Mouse (Mus musculus) gastrocnemius, postnatal 14 days (tissue): Measurements from ENCODE around the gene Jak3. TPM values are rescaled to one million over a fixed set of nuclear protein-coding genes. Genes with fewer than 3 reads are reported as not detected.

ENCODE experiments used
- DNase-seq: peaks from one replicate; pipeline ENCODE4 v3.0.0; 2021; ENCODE audit warnings: mixed read lengths
- intact Hi-C: fragments of 180-260 bp; cut with DNase I; formaldehyde crosslinking; loops from one replicate; pipeline ENCODE4 v1.15.1; 2025; ENCODE audit warnings: low total_unique reads
- total RNA-seq, 2 experiments: library from RNA; stranded (reverse); gene quantifications; 2 replicates each; pipeline ENCODE4 v1.2.3; 2021

Gene Jak3
- total RNA-seq, 2 experiments from 2014 or later, result 2.6 to 2.8 TPM

GRCm38 (mm10) chr8:71659751-71660150, 16.3 kb upstream of the Jak3 start:
- intact Hi-C loops, result loop anchor here (2.0 to 5.0 kb wide), 3 partner anchors 62 to 217 kb away; partner anchors contain the start of gene Fam129c

GRCm38 (mm10) chr8:71660325-71661120, 15.6 kb upstream of the Jak3 start:
- intact Hi-C loops, result loop anchor here (2.0 kb wide), 1 partner anchor 96 kb away; no protein-coding TSS in a partner anchor
- peak; percentile 81 for DNase-seq

More at GRCm38 (mm10) chr8:71659751-71660150, 16.3 kb upstream of the Jak3 start:
- DNase-seq, result no peak

DNA sequence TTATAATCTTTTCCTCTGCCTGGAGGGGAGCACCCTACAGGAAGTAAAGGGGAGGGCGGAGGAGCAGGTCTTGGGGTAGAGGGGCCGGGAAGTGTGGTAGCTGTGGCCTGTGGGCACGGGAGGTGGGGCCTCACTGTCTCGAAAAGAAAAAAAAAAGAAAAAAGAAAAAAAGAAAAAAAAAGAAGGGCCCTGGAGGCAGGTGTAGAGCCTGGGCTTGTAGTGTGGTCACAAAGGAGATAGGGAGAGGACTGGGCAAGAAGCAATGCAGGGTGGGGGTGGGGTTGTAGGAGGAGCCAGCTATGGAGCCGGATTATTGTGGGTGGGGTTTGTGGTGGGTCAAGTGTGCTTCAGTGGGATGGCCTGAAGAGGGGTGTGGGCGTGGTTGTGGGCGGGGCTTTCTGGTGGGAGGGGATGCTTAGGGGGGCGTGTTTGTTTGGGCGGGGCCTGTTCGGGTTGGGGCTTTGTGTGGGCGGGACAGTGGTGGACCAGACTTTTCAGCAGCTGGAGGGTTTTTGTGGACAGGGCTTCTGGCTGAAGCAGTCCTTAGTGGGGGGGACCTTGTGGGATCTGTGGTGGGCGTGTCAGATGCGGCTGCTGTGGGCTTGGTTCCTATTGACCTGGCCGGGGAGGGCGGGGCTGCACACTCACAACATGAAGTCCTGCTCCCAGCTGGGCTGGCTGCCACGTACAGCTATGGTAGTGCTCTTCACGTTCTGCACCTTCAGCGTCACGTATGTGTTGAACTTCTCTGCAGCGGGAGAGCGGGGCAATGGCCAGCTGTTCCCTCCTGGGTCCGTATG, 10.6 kb upstream of the Jak3 start:
- DNase-seq, result peak; percentile 52
- intact Hi-C loops, result no loop called here

DNA sequence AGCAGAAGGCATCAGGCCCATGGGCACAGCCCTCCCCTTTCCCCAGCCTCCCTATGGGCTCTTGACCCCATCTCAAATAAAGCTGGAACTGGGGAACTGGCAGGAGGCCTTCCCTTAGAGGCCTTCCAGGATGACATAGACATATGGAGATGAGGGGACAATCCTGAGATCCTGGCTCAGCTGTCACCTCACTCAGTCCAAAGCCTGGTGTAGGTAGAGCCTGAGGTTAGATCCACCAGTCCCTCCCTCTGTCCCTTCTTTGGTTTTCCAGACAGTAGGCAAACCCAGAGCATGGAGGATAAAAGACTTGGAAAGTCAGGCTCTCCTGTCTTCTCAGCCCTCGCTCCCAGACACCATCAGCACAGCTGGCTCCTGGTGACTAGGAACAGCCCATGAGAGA, 9.2 kb upstream of the Jak3 start:
- DNase-seq, result no peak
- intact Hi-C loops, result no loop called here

- intact Hi-C loops, result no loop called here
- no peak for DNase-seq
Measured at GRCm38 (mm10) chr8:71667256-71667655, 8.8 kb upstream of the Jak3 start.

- DNase-seq, result no peak
- intact Hi-C loops, result no loop called here
Measured at GRCm38 (mm10) chr8:71668220-71668975, 7.7 kb upstream of the Jak3 start.

- DNase-seq, result no peak
- intact Hi-C loops, result no loop called here
Measured at GRCm38 (mm10) chr8:71670198-71670597, 5.9 kb upstream of the Jak3 start.

- intact Hi-C loops, result no loop called here
- DNase-seq, result no peak
Measured at GRCm38 (mm10) chr8:71670621-71671548, 5.2 kb upstream of the Jak3 start.

GRCm38 (mm10) chr8:71671549-71671965, 4.5 kb upstream of the Jak3 start, which contains the start of gene Unc13a:
Unc13a (minus strand) TSS chr8:71671757.
- intact Hi-C loops, result no loop called here

DNA sequence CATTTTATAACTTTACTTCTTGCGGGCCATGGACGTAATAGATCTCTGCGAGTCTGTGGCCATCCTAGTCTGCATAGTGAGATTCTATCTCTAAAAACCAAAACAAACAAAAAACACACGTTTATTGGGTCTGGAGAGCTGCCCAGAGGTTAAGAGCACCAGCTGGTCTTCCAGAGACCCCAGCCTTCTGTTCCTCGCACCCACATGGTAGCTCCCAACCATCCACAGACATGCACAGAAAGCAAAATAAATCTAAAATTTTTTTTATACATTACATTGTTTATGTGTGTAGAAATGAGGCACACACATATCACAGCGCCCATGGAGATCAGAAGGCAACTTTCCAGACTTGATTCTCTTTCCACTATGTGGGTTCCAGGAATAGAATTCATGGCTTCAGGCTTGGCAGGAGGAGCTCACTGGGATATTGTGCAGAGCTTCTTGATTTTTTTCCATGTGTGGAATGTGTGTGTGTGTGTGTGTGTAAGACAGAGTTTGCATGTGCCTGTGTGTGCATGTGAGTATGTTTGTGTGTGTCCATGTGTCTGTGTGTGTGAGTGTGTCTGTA, 3.8 kb upstream of the Jak3 start:
- intact Hi-C loops, result no loop called here
- no peak for DNase-seq

More at GRCm38 (mm10) chr8:71671549-71671965, 4.5 kb upstream of the Jak3 start, which contains the start of gene Unc13a:
- peak; percentile 89 for DNase-seq

GRCm38 (mm10) chr8:71674071-71674470, 2.0 kb upstream of the Jak3 start:
- intact Hi-C loops, result no loop called here
- DNase-seq, result no peak

DNA sequence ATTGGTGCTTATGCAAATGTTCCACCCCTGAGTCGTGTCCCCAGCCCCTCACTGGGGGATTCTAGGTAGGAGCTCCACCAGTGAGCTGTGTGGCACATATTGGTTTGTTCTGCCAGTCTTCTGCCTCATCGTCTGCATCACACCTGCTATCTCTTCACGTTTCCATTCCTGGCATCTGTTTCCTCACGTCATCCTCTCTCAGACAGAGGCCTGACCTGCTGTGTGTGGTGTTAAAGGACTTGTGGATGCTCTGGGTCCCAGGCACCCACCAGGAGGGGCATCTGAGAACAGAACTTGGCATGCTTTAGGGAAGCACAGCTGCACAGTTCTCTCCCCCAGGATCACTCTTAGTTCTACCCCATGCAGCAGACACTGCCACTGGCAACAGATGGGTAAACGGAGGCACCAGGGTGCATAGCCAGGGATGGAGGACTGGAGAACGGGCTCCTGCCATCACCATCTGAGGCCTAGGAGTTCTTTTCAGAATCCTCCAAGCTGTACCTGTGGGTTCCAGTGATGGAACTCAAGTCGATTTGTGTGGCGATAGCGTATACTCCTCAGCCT, 558 bp upstream of the Jak3 start:
- no peak for DNase-seq
- intact Hi-C loops, result no loop called here

- intact Hi-C loops, result no loop called here
- no peak for DNase-seq
Measured at GRCm38 (mm10) chr8:71676803-71677202, 707 bp downstream of the Jak3 start.

DNA sequence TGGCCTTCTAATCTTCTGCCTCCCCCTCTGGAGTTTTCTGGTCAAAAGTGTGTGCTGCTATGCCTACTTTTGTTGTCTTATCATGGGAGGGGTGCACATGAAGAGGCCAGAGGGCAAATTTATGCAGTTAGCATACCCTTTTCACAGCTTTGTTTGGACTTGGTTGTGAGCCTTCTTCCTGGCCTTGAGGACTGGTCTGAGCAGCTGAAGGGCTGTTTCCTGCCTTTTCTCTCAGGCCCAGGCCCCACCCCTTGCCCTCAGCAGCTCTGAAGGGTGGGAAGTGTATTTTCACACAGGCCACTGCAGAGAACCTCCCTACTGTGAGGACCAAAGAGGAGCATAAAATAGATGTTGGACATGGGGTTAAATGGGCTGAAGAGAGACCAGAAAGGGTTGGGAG, 1.5 kb downstream of the Jak3 start:
- intact Hi-C loops, result no loop called here
- no peak for DNase-seq

GRCm38 (mm10) chr8:71678216-71678615, 2.1 kb downstream of the Jak3 start:
- intact Hi-C loops, result no loop called here
- DNase-seq, result no peak

GRCm38 (mm10) chr8:71679116-71679515, 3.0 kb downstream of the Jak3 start:
- intact Hi-C loops, result no loop called here
- no peak for DNase-seq

DNA sequence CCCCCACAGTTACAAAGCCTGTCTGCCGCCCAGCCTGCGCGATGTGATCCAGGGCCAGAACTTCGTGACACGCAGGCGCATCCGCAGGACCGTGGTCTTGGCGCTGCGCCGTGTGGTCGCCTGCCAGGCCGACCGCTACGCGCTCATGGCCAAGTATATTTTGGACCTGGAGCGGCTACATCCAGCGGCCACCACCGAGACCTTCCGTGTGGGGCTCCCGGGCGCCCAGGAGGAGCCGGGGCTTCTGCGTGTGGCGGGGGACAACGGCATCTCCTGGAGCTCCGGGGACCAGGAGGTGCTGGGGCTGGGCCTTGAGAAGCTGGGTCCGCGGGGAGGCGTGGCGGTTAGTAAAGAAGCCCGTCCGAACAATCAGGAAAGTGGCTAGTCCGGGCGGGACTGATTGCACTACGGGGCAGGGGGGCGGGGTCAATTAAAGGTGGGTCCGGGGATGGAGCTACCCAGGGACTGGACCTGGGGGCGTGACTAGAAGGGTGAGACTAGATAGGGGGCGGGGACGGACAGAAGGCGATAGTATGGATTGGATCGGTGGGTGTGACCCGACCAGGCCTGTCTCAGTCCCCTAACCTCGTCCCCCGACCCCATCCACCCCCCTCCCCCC, 3.6 kb downstream of the Jak3 start:
- no peak for DNase-seq
- intact Hi-C loops, result no loop called here

DNA sequence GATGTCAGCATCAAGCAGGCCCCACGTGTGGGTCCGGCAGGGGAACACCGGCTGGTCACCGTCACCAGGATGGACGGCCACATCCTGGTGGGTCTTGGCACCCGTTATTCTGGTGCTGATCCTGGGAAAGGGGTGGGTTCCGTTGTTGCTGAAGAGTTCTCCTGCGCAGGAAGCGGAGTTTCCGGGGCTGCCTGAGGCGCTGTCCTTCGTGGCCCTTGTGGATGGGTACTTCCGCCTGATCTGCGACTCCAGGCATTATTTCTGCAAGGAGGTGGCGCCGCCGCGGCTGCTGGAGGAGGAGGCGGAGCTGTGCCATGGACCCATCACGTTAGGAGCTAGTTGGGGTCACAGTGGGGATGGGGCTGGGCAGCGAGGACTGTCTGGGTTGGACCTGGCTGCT, 4.4 kb downstream of the Jak3 start:
- intact Hi-C loops, result no loop called here
- DNase-seq, result no peak
